Mouse (Mus musculus): ENCODE measurements around the gene Emd. TPM values are rescaled to one million over a fixed set of nuclear protein-coding genes. Genes with fewer than 3 reads are reported as not detected.

Emd gene
- polyA plus RNA-seq, 1 experiment from 2014 or later = 29.3 TPM

DNA sequence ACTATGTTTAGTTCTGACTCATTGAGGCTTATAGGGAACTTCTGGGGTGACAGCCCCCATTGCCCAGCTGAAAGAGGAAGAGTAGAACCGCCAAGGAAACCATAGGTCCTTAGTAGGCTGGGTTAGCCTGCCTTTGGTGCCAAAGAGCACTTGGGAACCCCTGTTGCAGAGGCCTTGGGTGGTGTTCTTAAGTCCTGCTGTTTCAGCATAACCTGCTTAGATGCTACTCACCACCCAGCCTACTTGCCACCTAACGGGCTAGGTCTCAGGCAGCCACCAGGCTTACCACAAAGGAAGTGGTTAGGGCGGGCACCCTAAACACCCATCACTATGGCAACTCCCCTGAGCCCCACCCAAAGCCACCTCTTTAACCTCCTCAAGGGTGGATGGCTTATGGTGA, 10.7 kb upstream of the Emd start:
- Histone ChIP-seq H3K4me1 (ENCODE audit: control insufficient read depth, insufficient read depth, low read length) (no peaks in the 10 kb centered on the region), H3K27me3 (ENCODE audit: control insufficient read depth, insufficient read depth, low read length) (no peaks in the 10 kb centered on the region), H3K9me3 (replicated peaks; ENCODE audit: control insufficient read depth, low read length) (no peaks in the 10 kb centered on the region), H3K4me3 (ENCODE audit: low read depth, low read length) (peak overlapping the region; percentile 60), H3K9ac (replicated peaks; ENCODE audit: low read length) (peak overlapping the region; percentile 40), H3K36me3 (replicated peaks; ENCODE audit: control insufficient read depth, insufficient read depth, low read depth, low read length) (peaks cover 15% of the 10 kb centered on the region), H3K4me2 (ENCODE audit: low read depth, low read length) (peak overlapping the region; percentile 48), H3K27ac (replicated peaks; ENCODE audit: low read depth, low read length) (no peak overlapping the region)
- ATAC-seq (replicated peaks; ENCODE audit: insufficient number of reproducible peaks, low FRiP score, low TSS enrichment, low read depth) (no peak), DNase-seq (ENCODE audit: low spot score) (no peak)
- WGBS = 65% methylated on average over 3 of the region's 3 CpGs

- Histone ChIP-seq H3K4me1 (ENCODE audit: control insufficient read depth, insufficient read depth, low read length) (no peaks in the 10 kb centered on the region), H3K36me3 (replicated peaks; ENCODE audit: control insufficient read depth, insufficient read depth, low read depth, low read length) (peaks cover 12% of the 10 kb centered on the region), H3K9me3 (replicated peaks; ENCODE audit: control insufficient read depth, low read length) (no peaks in the 10 kb centered on the region), H3K4me2 (ENCODE audit: low read depth, low read length) (peak overlapping the region; percentile 48), H3K27ac (replicated peaks; ENCODE audit: low read depth, low read length) (no peak overlapping the region), H3K27me3 (ENCODE audit: control insufficient read depth, insufficient read depth, low read length) (no peaks in the 10 kb centered on the region), H3K9ac (replicated peaks; ENCODE audit: low read length) (peak overlapping the region; percentile 76), H3K4me3 (ENCODE audit: low read depth, low read length) (peak overlapping the region; percentile 60)
- 17% methylated on average over 3 of the region's 3 CpGs for WGBS
- ATAC-seq (replicated peaks; ENCODE audit: insufficient number of reproducible peaks, low FRiP score, low TSS enrichment, low read depth) (peak; percentile 50), DNase-seq (ENCODE audit: low spot score) (peak; percentile 77)
Observed at GRCm38 (mm10) chrX:74244614-74245083, 9.8 kb upstream of the Emd start.

- DNase-seq (ENCODE audit: low spot score) (no peak), ATAC-seq (replicated peaks; ENCODE audit: insufficient number of reproducible peaks, low FRiP score, low TSS enrichment, low read depth) (no peak)
- Histone ChIP-seq H3K9ac (replicated peaks; ENCODE audit: low read length) (peak overlapping the region; percentile 76), H3K9me3 (replicated peaks; ENCODE audit: control insufficient read depth, low read length) (no peaks in the 10 kb centered on the region), H3K4me2 (ENCODE audit: low read depth, low read length) (peak overlapping the region; percentile 48), H3K36me3 (replicated peaks; ENCODE audit: control insufficient read depth, insufficient read depth, low read depth, low read length) (peaks cover 8% of the 10 kb centered on the region), H3K27ac (replicated peaks; ENCODE audit: low read depth, low read length) (no peak overlapping the region; the same call in 1 of the 2 replicates), H3K4me1 (ENCODE audit: control insufficient read depth, insufficient read depth, low read length) (no peaks in the 10 kb centered on the region), H3K27me3 (ENCODE audit: control insufficient read depth, insufficient read depth, low read length) (no peaks in the 10 kb centered on the region), H3K4me3 (ENCODE audit: low read depth, low read length) (peak overlapping the region; percentile 60)
- WGBS = 27% methylated on average over 1 of the region's 1 CpGs
Observed at GRCm38 (mm10) chrX:74245107-74245506, 9.4 kb upstream of the Emd start.

GRCm38 (mm10) chrX:74245687-74246086, 8.8 kb upstream of the Emd start:
- ATAC-seq (replicated peaks; ENCODE audit: insufficient number of reproducible peaks, low FRiP score, low TSS enrichment, low read depth) (peak; percentile 55), DNase-seq (ENCODE audit: low spot score) (peak; percentile 77)
- Histone ChIP-seq H3K27me3 (ENCODE audit: control insufficient read depth, insufficient read depth, low read length) (no peaks in the 10 kb centered on the region), H3K9ac (replicated peaks; ENCODE audit: low read length) (peak overlapping the region; percentile 76), H3K4me3 (ENCODE audit: low read depth, low read length) (peak overlapping the region; percentile 60), H3K9me3 (replicated peaks; ENCODE audit: control insufficient read depth, low read length) (no peaks in the 10 kb centered on the region), H3K36me3 (replicated peaks; ENCODE audit: control insufficient read depth, insufficient read depth, low read depth, low read length) (peaks cover 4% of the 10 kb centered on the region; the same call in 1 of the 2 replicates), H3K4me1 (ENCODE audit: control insufficient read depth, insufficient read depth, low read length) (no peaks in the 10 kb centered on the region), H3K27ac (replicated peaks; ENCODE audit: low read depth, low read length) (peak overlapping the region; percentile 76), H3K4me2 (ENCODE audit: low read depth, low read length) (peak overlapping the region; percentile 48)
- WGBS = 29% methylated on average over 21 of the region's 21 CpGs

- Histone ChIP-seq H3K27me3 (ENCODE audit: control insufficient read depth, insufficient read depth, low read length) (no peaks in the 10 kb centered on the region), H3K4me3 (ENCODE audit: low read depth, low read length) (peak overlapping the region; percentile 60), H3K27ac (replicated peaks; ENCODE audit: low read depth, low read length) (peak overlapping the region; percentile 76), H3K9me3 (replicated peaks; ENCODE audit: control insufficient read depth, low read length) (no peaks in the 10 kb centered on the region), H3K4me1 (ENCODE audit: control insufficient read depth, insufficient read depth, low read length) (no peaks in the 10 kb centered on the region), H3K9ac (replicated peaks; ENCODE audit: low read length) (peak overlapping the region; percentile 76), H3K36me3 (replicated peaks; ENCODE audit: control insufficient read depth, insufficient read depth, low read depth, low read length) (peaks cover 3% of the 10 kb centered on the region; the same call in 1 of the 2 replicates), H3K4me2 (ENCODE audit: low read depth, low read length) (no peak overlapping the region; the same call in 1 of the 2 replicates)
- 17% methylated on average over 37 of the region's 38 CpGs for WGBS
- ATAC-seq (replicated peaks; ENCODE audit: insufficient number of reproducible peaks, low FRiP score, low TSS enrichment, low read depth) (peak; percentile 77), DNase-seq (ENCODE audit: low spot score) (peak; percentile 92)
Observed at GRCm38 (mm10) chrX:74246213-74246681, 8.2 kb upstream of the Emd start.

DNA sequence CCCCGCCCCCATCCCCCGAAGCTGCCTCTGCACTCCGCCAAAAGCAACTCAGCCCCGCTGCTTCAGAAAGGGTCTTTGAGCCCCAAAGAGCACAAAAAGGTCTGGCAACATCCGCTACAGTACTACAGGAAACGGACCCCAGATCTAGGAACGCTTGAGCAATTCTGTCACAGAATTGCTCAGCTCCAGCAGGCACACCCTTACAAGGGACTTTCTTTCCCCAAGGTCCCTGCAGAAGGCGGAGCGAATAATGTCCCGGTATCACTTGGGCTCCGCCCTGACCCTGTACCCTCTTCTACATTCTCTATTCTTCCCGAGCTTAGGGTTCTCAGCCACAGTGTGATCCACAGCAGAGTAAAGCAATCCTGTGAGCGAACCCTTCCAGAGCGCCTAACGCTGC, 7.8 kb upstream of the Emd start:
- Histone ChIP-seq H3K9me3 (replicated peaks; ENCODE audit: control insufficient read depth, low read length) (no peaks in the 10 kb centered on the region), H3K4me3 (ENCODE audit: low read depth, low read length) (peak overlapping the region; percentile 60), H3K4me1 (ENCODE audit: control insufficient read depth, insufficient read depth, low read length) (no peaks in the 10 kb centered on the region), H3K9ac (replicated peaks; ENCODE audit: low read length) (peak overlapping the region; percentile 51), H3K36me3 (replicated peaks; ENCODE audit: control insufficient read depth, insufficient read depth, low read depth, low read length) (no peaks in the 10 kb centered on the region; the same call in 1 of the 2 replicates), H3K4me2 (ENCODE audit: low read depth, low read length) (peak overlapping the region; percentile 33), H3K27ac (replicated peaks; ENCODE audit: low read depth, low read length) (peak overlapping the region; percentile 59; the same call in 1 of the 2 replicates), H3K27me3 (ENCODE audit: control insufficient read depth, insufficient read depth, low read length) (no peaks in the 10 kb centered on the region)
- peak; percentile 35 for ATAC-seq (replicated peaks; ENCODE audit: insufficient number of reproducible peaks, low FRiP score, low TSS enrichment, low read depth)
- DNase-seq (ENCODE audit: low spot score) = no peak
- 18% methylated on average over 13 of the region's 15 CpGs for WGBS

DNA sequence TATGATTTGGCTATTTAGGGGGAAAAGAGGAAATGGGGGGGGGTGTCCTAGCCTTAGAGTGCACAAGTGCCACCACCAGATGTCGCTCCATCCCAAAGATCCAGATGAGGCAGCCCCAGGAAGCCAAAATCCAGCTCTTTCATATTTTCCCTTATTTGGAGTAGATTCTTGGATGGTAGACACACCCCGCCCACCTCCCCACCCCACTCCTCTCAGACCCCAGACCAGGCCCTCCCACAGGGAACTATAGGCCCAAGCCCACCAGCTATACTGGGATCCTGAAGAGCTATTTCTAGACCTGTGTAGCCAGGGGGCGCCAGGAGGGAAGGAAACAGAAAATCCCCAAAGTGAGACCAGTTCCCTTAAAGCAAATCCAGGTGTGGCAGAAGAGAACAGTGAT, 5.8 kb upstream of the Emd start:
- H3K4me2 ChIP-seq (ENCODE audit: low read depth, low read length) = no peak overlapping the region
- DNase-seq (ENCODE audit: low spot score) (peak; percentile 83), ATAC-seq (replicated peaks; ENCODE audit: insufficient number of reproducible peaks, low FRiP score, low TSS enrichment, low read depth) (no peak)
- H3K27ac ChIP-seq (replicated peaks; ENCODE audit: low read depth, low read length) = no peak overlapping the region
- no peaks in the 10 kb centered on the region for H3K27me3 ChIP-seq (ENCODE audit: control insufficient read depth, insufficient read depth, low read length)
- H3K9me3 ChIP-seq (replicated peaks; ENCODE audit: control insufficient read depth, low read length) = no peaks in the 10 kb centered on the region
- H3K4me1 ChIP-seq (ENCODE audit: control insufficient read depth, insufficient read depth, low read length) = no peaks in the 10 kb centered on the region
- no peaks in the 10 kb centered on the region for H3K36me3 ChIP-seq (replicated peaks; ENCODE audit: control insufficient read depth, insufficient read depth, low read depth, low read length)
- H3K9ac ChIP-seq (replicated peaks; ENCODE audit: low read length) = no peak overlapping the region
- 2% methylated on average over 3 of the region's 3 CpGs for WGBS
- H3K4me3 ChIP-seq (ENCODE audit: low read depth, low read length) = no peak overlapping the region

- no peak within 1 kb of the TSS for H3K27ac ChIP-seq (replicated peaks; ENCODE audit: low read depth, low read length)
Observed at GRCm38 (mm10) chrX:74249615-74250014, 4.9 kb upstream of the Emd start, which contains the start of gene Flna. Gene Flna (minus strand): TSS chrX:74249820.

More at GRCm38 (mm10) chrX:74249615-74250014, 4.9 kb upstream of the Emd start, which contains the start of gene Flna:
- Histone ChIP-seq H3K9me3 (replicated peaks; ENCODE audit: control insufficient read depth, low read length) (no peaks in the 10 kb centered on the region), H3K4me1 (ENCODE audit: control insufficient read depth, insufficient read depth, low read length) (no peaks in the 10 kb centered on the region), H3K27me3 (ENCODE audit: control insufficient read depth, insufficient read depth, low read length) (no peaks in the 10 kb centered on the region), H3K4me2 (ENCODE audit: low read depth, low read length) (peak within 1 kb of the TSS; percentile 64), H3K4me3 (ENCODE audit: low read depth, low read length) (peak within 1 kb of the TSS; percentile 33), H3K9ac (replicated peaks; ENCODE audit: low read length) (peak within 1 kb of the TSS; percentile 51), H3K36me3 (replicated peaks; ENCODE audit: control insufficient read depth, insufficient read depth, low read depth, low read length) (no peaks in the 10 kb centered on the region)
- ATAC-seq (replicated peaks; ENCODE audit: insufficient number of reproducible peaks, low FRiP score, low TSS enrichment, low read depth) (no peak), DNase-seq (ENCODE audit: low spot score) (peak; percentile 61)
- WGBS = 13% methylated on average over 38 of the region's 38 CpGs
